Mouse (Mus musculus) cerebellum, adult 11 months (tissue): Measurements from ENCODE around the gene Fbxl13.

Experiments
- DNase-seq: peaks from one replicate; pipeline ENCODE4 v3.0.0; 2022

Fbxl13 gene

DNA sequence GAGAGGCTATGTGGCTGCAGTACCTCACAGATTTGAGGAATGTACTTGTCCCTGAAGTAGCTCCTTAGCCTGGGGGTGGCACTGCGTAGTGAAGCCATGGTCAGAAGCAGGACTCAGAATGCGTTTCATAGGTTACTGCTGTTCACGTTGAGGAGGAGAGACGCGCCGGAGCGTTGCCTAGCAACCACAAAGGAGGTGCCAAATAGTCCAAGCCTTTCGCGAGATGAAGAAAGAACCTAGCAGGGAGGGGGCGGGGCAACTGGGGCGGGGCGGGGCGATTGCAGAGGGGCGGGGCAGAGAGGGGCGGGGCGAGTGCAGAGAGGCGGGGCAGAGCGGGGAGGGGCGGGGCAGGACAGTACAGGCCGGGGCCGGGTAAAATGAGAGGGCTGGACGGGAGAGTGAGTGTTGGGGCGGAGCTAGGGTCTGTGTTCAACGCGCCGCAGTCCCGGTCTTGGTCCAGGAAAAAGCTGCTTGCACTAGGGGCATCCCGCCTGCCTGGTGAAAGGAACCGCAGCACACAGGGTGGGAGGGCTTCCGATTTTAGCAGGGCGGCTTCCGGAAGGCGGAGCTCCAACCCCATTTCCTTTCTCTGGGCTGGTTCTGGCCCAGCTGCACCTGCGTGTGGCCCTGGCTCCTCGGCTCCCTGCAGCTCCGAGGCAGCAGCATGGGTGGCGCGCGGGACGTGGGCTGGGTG is at the start of gene Fbxl13, which contains the start of gene Armc10:
Fbxl13 (minus strand) TSS at position 196 of the 694 bp plus-strand sequence.
Armc10 (plus strand) TSS at position 375 of the 694 bp plus-strand sequence.
- peak; percentile 76 for DNase-seq

GRCm38 (mm10) chr5:21694854-21695490 is 49.5 kb upstream of the Fbxl13 start:
- DNase-seq = no peak

DNA sequence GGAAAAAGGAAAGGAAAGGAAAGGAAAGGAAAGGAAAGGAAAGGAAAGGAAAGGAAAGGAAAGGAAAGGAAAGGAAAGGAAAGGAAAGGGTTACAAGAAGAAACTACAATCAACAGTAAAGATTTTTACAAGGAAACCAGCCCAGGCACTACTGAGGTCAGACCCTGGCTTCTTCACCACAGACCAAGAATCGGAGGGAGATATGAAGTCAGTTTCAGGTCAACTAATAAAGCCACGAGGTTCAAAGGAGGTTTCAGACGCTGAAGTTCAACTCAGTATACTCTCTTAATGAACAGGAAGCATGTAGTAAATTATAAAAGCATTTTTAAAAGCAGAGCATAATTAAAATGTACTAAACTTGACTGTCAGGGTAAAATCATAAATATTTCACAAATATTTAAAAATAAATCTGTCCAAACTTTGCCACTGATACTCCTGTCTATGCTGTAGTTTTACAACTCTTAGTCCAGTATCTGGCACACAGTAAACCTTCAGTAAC is 48.0 kb upstream of the Fbxl13 start:
- DNase-seq = no peak

GRCm38 (mm10) chr5:21692230-21692629 is 46.8 kb upstream of the Fbxl13 start:
- DNase-seq = no peak

- DNase-seq = no peak
These were observed 41.6 kb upstream of the Fbxl13 start for GRCm38 (mm10) chr5:21687042-21687441.

- DNase-seq = no peak
These were observed 39.6 kb upstream of the Fbxl13 start for GRCm38 (mm10) chr5:21685001-21685400.

GRCm38 (mm10) chr5:21683811-21684210 is 38.4 kb upstream of the Fbxl13 start:
- DNase-seq = no peak

- no peak for DNase-seq
These were observed 35.5 kb upstream of the Fbxl13 start for GRCm38 (mm10) chr5:21680940-21681339.

GRCm38 (mm10) chr5:21680029-21680428 is 34.6 kb upstream of the Fbxl13 start:
- DNase-seq = no peak

DNA sequence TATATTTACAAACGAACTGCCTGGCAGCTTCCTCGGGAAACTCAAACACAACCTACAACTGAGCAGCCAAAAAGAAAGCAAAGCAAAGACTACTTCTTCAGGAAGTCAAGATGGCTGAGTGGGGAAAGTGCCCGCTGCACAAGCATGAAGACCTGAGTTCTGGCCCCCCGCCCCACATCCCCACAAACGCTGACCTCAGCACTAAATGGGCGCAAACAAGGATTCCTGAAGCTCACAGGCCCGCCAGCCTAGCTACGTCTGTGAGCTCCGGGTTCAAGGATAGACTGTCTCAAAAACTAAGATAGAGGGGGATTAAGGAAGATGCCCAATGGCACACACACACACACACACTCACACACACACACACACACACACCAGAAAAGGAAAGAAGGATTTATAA is 32.9 kb upstream of the Fbxl13 start:
- DNase-seq = no peak

- no peak for DNase-seq
These were observed 32.5 kb upstream of the Fbxl13 start for GRCm38 (mm10) chr5:21677939-21678338.

DNA sequence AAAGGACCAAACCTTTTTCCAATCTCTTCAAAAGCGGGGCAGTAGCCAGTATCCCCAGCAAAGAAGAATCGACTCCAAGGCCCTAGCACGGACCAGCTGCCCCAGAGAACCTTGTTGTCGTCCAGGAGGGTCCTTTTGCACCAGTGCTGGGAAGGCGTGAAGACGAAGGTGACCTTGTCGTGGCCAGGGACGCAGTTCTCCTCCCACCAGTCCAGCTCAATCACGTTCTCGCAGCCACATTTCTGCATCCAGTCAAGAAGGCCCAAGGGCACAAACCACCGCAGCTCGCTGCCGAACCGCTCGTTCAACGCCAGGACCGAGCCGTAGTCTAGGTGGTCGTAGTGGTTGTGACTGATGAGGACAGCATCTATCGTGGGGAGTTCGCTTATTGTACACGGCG is 30.1 kb upstream of the Fbxl13 start:
- no peak for DNase-seq

- DNase-seq = no peak
These were observed 29.6 kb upstream of the Fbxl13 start for GRCm38 (mm10) chr5:21675019-21675418.

GRCm38 (mm10) chr5:21673742-21674141 is 28.3 kb upstream of the Fbxl13 start:
- no peak for DNase-seq

GRCm38 (mm10) chr5:21672812-21673635 is 27.6 kb upstream of the Fbxl13 start:
- no peak for DNase-seq

DNA sequence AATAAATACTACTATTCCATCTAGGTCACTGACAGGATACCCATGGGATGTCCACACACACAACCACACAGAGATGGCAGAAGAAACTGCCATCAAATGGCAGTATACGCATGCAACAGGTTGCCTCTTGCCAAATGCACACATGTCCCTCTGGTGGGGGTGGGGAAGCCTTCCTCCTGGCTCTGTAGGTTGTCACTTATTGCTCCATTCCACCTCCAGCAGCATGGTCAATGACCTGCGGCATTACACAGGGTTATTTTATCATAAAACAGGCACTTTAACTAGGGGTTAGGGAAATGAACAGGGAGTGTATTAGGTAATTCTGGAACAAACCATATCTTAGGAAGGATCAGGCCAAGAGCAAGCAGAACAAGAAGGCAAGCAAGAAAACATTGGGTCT is 23.9 kb upstream of the Fbxl13 start:
- DNase-seq = no peak

DNA sequence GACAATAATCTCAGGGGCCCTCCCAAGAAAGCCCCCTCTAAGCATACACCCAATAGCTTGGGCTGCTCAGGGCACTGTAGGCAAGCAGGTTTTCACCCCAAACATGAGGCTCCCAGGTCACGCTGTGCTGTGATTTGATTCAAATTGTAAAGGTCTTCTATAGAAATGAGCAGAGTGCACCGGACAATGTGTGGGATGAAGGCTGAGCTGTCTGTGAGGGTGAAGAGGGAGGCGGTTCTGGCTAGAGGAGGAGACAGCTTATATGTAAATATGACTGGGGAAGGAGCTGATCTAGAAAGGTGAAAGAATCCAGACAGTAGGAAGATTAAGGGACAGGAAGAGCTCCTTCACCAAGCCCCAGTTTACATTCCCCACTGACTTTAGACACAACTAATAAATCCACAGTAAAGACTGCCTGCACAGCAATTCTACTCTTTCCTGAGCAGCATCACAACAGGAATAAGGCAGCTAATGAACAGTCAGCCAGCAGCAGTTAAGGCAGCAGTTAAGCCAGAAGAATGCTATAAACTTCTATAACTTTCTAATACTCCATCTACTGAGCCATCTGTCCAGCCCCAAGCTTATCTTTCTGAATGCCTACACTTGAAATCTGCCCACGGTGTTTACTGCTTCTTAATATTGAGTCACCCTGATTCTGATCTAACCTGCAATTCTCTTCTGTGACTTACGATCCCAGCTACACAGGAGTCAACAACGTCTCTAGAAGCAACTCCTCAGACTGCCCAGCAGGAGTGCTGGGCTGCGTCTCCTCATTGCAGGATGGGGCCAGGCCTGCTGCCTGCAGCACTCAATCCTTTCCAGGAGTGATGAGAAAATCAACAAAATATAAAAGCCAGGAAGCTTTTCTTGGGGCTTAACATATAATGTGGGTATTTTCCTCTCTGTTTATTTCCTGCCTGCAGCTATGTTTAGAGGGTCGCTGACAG is 22.0 kb upstream of the Fbxl13 start:
- no peak for DNase-seq

GRCm38 (mm10) chr5:21663081-21663480 is 17.6 kb upstream of the Fbxl13 start:
- no peak for DNase-seq

DNA sequence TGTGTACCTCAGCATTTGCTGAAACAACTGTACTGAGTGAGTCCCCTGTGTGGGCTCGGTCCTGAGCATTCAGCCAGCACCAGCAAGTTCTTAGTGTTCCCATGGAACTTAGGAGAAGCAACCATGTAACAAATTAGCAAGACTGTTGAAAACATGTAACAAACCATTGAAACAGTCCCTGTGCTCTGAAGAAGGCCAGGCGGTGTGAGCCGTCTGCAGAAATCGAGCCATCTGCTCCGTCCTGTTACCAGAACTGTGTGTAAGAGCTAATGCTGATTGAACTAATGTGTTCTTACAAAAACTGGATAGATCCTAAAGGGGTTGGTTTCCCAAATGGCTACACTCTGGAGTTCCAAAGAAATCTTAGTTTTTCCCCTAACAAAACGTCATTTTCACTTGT is 15.4 kb upstream of the Fbxl13 start:
- DNase-seq = no peak

GRCm38 (mm10) chr5:21658623-21659395 is 13.4 kb upstream of the Fbxl13 start:
- DNase-seq = peak; percentile 54

DNA sequence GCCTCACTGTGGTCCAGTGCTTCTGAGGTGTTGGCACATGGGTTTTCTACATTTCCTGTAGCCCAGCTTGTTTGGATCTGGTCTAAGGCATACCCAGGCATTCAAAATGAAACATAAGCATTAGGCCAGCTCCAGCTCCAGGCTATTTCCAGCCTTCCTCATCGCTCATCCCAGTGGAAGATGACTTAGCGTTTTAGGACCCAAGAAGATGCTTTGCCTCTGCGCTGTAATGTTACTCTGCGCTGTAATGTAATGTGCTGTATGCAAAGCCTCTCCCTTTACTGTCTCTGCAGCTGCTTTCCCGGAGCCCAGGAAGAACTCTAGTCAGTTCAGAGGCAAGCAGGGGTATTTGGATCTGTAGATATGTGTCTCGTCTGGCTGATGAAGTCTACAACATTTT is 12.6 kb upstream of the Fbxl13 start:
- no peak for DNase-seq

- DNase-seq = no peak
These were observed 11.5 kb upstream of the Fbxl13 start for GRCm38 (mm10) chr5:21656912-21657311.
